Mouse (Mus musculus) erythroblast, embryonic 14.5 days (primary cell): ENCODE results near the gene H1foo.

Experiments used
- GATA1 ChIP-seq: IDR thresholded peaks from 2 replicates; pipeline ENCODE4 v1.6.1; 2012; ENCODE audit warnings: low read length, inconsistent platforms, mixed read lengths
- TAL1 ChIP-seq: IDR thresholded peaks from 3 replicates; pipeline ENCODE4 v1.6.1; 2012; ENCODE audit warnings: low read length, inconsistent platforms, mixed read lengths

DNA sequence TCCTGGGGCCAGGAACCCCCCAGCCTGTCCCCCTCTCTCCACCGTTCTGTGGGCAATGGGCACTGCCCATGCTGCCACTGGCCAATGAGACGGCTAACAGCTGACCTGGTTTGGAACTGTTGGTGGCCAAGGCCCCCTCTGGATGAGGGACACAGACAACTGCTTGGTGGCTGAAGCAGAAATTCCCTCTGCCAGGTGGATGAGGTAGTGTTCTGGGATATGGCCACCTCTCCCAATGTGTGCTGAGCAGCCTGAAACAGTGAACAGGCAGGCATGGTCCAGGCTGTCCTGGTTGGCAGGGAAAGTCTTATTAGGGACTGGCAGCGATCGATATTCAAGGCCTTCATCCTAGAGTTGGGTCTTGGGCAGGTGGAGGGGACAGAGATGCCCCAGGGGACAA lies 10.4 kb downstream of the H1foo start:
- TF ChIP-seq GATA1 (no peak), TAL1 (no peak)
